Mouse (Mus musculus): Measurements from ENCODE around the gene Carns1.

- TF ChIP-seq CTCF (IDR thresholded peaks at IDR 0.05; ENCODE audit: control insufficient read depth, insufficient read depth, insufficient replicate concordance, low read depth, low read length) (no peak), POLR2A (IDR thresholded peaks at IDR 0.05; ENCODE audit: control insufficient read depth, low read depth, low read length) (no peak)
Measured at GRCm38 (mm10) chr19:4150567-4151487, 24.5 kb downstream of the Carns1 start.

All from testis, adult 2 months (tissue).